Mouse (Mus musculus) liver, embryonic 14.5 days (tissue): Measurements from ENCODE around the gene Rdm1. TPM values are rescaled to one million over a fixed set of nuclear protein-coding genes. Genes with fewer than 3 reads are reported as not detected.

ENCODE experiments used
- ATAC-seq: fragments of 200-750 bp; cut with Nextera tagmentation; 2 replicates; pipeline ENCODE4 v1.8.0; 2017; ENCODE audit warnings: moderate number of reproducible peaks, mild to moderate bottlenecking, moderate library complexity; ENCODE audit not compliant: insufficient read depth
- DNase-seq, 3 experiments: peaks; one replicate each; pipeline ENCODE4 v3.0.0-alpha.2; 2012 to 2013; ENCODE audit warnings: low read depth in 3 of 3, low spot score in 3 of 3
- H3K27ac ChIP-seq: fragments of 300-500 bp; sonication (generic); 2 replicates; pipeline ENCODE4 v1.5.1; 2014; ENCODE audit warnings: moderate library complexity, mild to moderate bottlenecking, control low read depth, inconsistent platforms
- H3K27me3 ChIP-seq: fragments of 300-500 bp; sonication (generic); 2 replicates; pipeline ENCODE4 v1.6.1; 2014; ENCODE audit warnings: mild to moderate bottlenecking, low read length, moderate library complexity; ENCODE audit not compliant: control insufficient read depth, insufficient read depth
- H3K36me3 ChIP-seq: fragments of 300-500 bp; sonication (generic); replicated peaks from 2 replicates; pipeline ENCODE4 v1.6.1; 2014; ENCODE audit warnings: low read depth; ENCODE audit not compliant: control insufficient read depth, insufficient read depth
- H3K4me1 ChIP-seq, 2 experiments: fragments of 200-500 bp in 1 of 2; fragments of 300-500 bp in 1 of 2; sonication (generic) in 1 of 2; replicated peaks; 2 replicates each; pipeline ENCODE4 v1.6.1; 2012 to 2014; ENCODE audit warnings: antibody characterized with exemption in 1 of 2, inconsistent platforms in 1 of 2, low read length in 1 of 2; ENCODE audit not compliant: control insufficient read depth in 2 of 2, insufficient read depth in 2 of 2
- H3K4me2 ChIP-seq: fragments of 300-500 bp; sonication (generic); 2 replicates; pipeline ENCODE4 v1.6.1; 2014; ENCODE audit warnings: low read depth, mild to moderate bottlenecking, control low read depth, moderate library complexity
- H3K4me3 ChIP-seq, 2 experiments: fragments of 200-500 bp in 1 of 2; fragments of 300-500 bp in 1 of 2; sonication (generic) in 1 of 2; 2 replicates each; pipeline ENCODE4 v1.5.1; 2012 to 2014; ENCODE audit warnings: low read depth in 2 of 2, low read length in 2 of 2, mild to moderate bottlenecking in 2 of 2, control low read depth in 1 of 2, inconsistent platforms in 1 of 2, moderate library complexity in 1 of 2; ENCODE audit not compliant: insufficient read depth in 1 of 2
- H3K9ac ChIP-seq: fragments of 300-500 bp; sonication (generic); replicated peaks from 2 replicates; pipeline ENCODE4 v1.6.1; 2014; ENCODE audit warnings: mild to moderate bottlenecking, control low read depth, moderate library complexity
- H3K9me3 ChIP-seq: fragments of 300-500 bp; sonication (generic); 2 replicates; pipeline ENCODE4 v1.6.1; 2016; ENCODE audit warnings: low read length, mixed read lengths; ENCODE audit not compliant: control insufficient read depth
- CTCF ChIP-seq: IDR thresholded peaks from 2 replicates; pipeline ENCODE4 v1.5.1; 2016; ENCODE audit warnings: antibody characterized with exemption, low read depth, control low read depth
- EP300 ChIP-seq: IDR thresholded peaks from 2 replicates; pipeline ENCODE4 v1.6.1; 2016; ENCODE audit warnings: antibody characterized with exemption, low read depth
- WGBS: fragments of 180-500 bp; shearing (Covaris S2); extraction: QIAGEN DNeasy Blood & Tissue Kit; methylation state at CpG from one replicate; pipeline ENCODE4 v1.1.7; 2014; ENCODE audit not compliant: insufficient replicate concordance; 5-methylcytosine and 5-hydroxymethylcytosine counted together
- polyA plus RNA-seq, 2 experiments: library from polyadenylated mRNA; depleted of rRNA in 1 of 2; stranded (reverse) in 1 of 2; unstranded in 1 of 2; fragments of >200 nt; fragmentation: Nextera tagmentation in 1 of 2; extraction: Ambion mirVana in 1 of 2; gene quantifications; 2 replicates each; pipeline versions ENCODE4 v1.2.1 to v1.2.3; 2012 to 2014

The Rdm1 gene
- polyA plus RNA-seq, 2 experiments: 5.7 to 9.4 TPM

DNA sequence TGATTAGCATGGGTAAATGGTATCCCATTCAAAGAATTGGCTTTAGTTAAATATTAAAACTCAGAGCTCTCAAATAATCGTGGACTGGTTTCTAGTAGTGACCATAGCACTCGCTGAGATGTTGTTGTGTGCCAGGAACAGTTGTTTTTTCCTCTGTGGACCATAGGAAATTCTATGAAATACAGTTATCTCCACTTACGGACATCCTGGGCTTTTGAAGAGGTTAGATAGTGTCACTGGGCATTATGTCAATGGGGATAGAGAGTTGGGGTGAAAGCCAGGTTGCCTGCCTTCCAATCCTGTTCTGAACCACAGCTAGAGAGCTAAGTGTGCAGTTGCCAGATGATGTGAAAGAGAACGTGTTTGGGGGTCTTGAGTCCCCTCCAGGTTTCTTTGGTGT lies 41.2 kb upstream of the Rdm1 start:
- DNase-seq (no peak), ATAC-seq (no peak)
- 59% methylated on average over 4 of the region's 4 CpGs for WGBS
- Histone ChIP-seq H3K27ac (no peak overlapping the region), H3K4me1 (peaks cover 5 to 7% of the 10 kb centered on the region in 2 experiments; a peak in 3 of 4 replicates), H3K27me3 (no peaks in the 10 kb centered on the region), H3K36me3 (peaks cover 3% of the 10 kb centered on the region), H3K4me3 (no peak overlapping the region), H3K9me3 (no peaks in the 10 kb centered on the region), H3K4me2 (no peak overlapping the region), H3K9ac (no peak overlapping the region)
- no peak for TF ChIP-seq EP300
- no peak for TF ChIP-seq CTCF

GRCm38 (mm10) chr11:101587676-101588075 lies 39.3 kb upstream of the Rdm1 start:
- H3K9me3 ChIP-seq: no peaks in the 10 kb centered on the region
- no peaks in the 10 kb centered on the region; a peak in 2 of 4 replicates for H3K4me1 ChIP-seq
- H3K9ac ChIP-seq: no peak overlapping the region
- ATAC-seq (no peak), DNase-seq (no peak)
- H3K27ac ChIP-seq: no peak overlapping the region
- H3K27me3 ChIP-seq: no peaks in the 10 kb centered on the region
- 76% methylated on average over 10 of the region's 10 CpGs for WGBS
- no peaks in the 10 kb centered on the region for H3K36me3 ChIP-seq
- TF ChIP-seq CTCF (no peak), EP300 (no peak)
- H3K4me2 ChIP-seq: no peak overlapping the region
- no peak overlapping the region for H3K4me3 ChIP-seq

DNA sequence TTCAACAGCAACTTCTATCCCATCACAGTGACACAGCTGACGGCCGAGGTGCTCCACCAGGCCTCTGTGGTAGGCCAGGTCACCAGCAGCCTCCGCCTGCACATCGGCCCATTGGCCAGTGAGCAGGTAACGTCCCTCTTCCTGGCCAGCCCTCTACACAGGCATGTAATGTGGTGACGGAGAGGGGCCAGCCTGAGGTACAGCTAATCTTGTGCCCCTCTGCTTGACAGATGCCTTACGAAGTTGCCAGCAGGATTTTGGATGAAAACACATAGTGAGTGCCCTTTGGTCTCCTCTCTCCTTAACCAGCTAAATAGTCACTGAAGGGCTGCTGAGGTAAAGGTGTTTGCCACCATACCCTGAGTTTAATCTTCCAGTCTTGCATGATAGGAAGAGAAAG lies 38.1 kb upstream of the Rdm1 start:
- Histone ChIP-seq H3K4me3 (no peak overlapping the region), H3K36me3 (no peaks in the 10 kb centered on the region), H3K4me2 (no peak overlapping the region), H3K9me3 (no peaks in the 10 kb centered on the region), H3K27ac (no peak overlapping the region), H3K27me3 (no peaks in the 10 kb centered on the region), H3K4me1 (no peaks in the 10 kb centered on the region; a peak in 1 of 4 replicates), H3K9ac (no peak overlapping the region)
- 75% methylated on average over 7 of the region's 7 CpGs for WGBS
- TF ChIP-seq CTCF: no peak
- TF ChIP-seq EP300: no peak
- ATAC-seq (no peak), DNase-seq (no peak)

DNA sequence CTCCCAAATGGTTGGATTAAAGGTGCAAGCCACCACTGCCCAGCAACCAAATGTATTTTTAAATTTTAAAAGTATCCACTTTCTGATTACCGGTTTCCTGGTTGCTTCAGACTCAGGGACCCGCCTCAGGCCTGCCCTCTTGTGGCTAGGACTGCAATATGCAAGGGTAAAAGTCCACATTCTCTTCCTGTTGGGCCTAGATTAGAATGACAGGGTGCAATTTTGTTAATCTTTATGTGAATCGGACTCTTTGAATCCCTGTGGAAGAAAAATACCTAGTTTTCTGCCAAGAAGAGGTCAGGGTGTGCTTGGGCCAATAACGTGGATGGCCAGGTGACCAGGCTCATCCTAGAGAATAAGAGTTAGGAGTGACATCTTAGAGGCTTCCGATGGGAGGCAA lies 37.6 kb upstream of the Rdm1 start:
- peak; percentile 43 to 61 (median 46) for DNase-seq
- H3K9ac ChIP-seq: no peak overlapping the region
- H3K4me1 ChIP-seq: no peaks in the 10 kb centered on the region; a peak in 1 of 4 replicates
- 25% methylated on average over 5 of the region's 5 CpGs for WGBS
- H3K27ac ChIP-seq: no peak overlapping the region
- H3K4me2 ChIP-seq: no peak overlapping the region
- no peaks in the 10 kb centered on the region for H3K36me3 ChIP-seq
- H3K27me3 ChIP-seq: no peaks in the 10 kb centered on the region
- no peak overlapping the region for H3K4me3 ChIP-seq
- no peak for TF ChIP-seq EP300
- peak; percentile 86 for TF ChIP-seq CTCF
- ATAC-seq: no peak; the same call in 1 of the 2 replicates
- H3K9me3 ChIP-seq: no peaks in the 10 kb centered on the region

GRCm38 (mm10) chr11:101589989-101590624 lies 36.9 kb upstream of the Rdm1 start:
- no peaks in the 10 kb centered on the region for H3K27me3 ChIP-seq
- no peaks in the 10 kb centered on the region; a peak in 1 of 4 replicates for H3K4me1 ChIP-seq
- H3K9ac ChIP-seq: no peak overlapping the region
- no peak overlapping the region for H3K4me3 ChIP-seq
- WGBS: 68% methylated on average over 12 of the region's 12 CpGs
- DNase-seq (no peak), ATAC-seq (no peak)
- TF ChIP-seq EP300 (no peak), CTCF (no peak)
- H3K9me3 ChIP-seq: no peaks in the 10 kb centered on the region
- H3K4me2 ChIP-seq: no peak overlapping the region
- H3K27ac ChIP-seq: no peak overlapping the region
- no peaks in the 10 kb centered on the region for H3K36me3 ChIP-seq
